Mouse (Mus musculus) thymus, adult 2 months (tissue): ENCODE data around the gene Slc13a3.

Source experiments
- CTCF ChIP-seq: fragments of 200-500 bp; IDR thresholded peaks from 2 replicates; pipeline ENCODE4 v1.5.1; 2012; ENCODE audit warnings: mild to moderate bottlenecking, control low read depth, low read length, moderate library complexity, borderline replicate concordance; ENCODE audit not compliant: control insufficient read depth, poor library complexity, insufficient read depth; ENCODE audit errors: extremely low read depth
- POLR2A ChIP-seq: fragments of 200-500 bp; IDR thresholded peaks from 2 replicates; pipeline ENCODE4 v1.6.1; 2012; ENCODE audit warnings: mild to moderate bottlenecking, low read length, control low read depth, moderate library complexity; ENCODE audit not compliant: control insufficient read depth, poor library complexity, insufficient read depth; ENCODE audit errors: extremely low read depth

GRCm38 (mm10) chr2:165398164-165398785, 74.8 kb downstream of the Slc13a3 start:
- TF ChIP-seq CTCF (no peak), POLR2A (no peak)
